Mouse (Mus musculus) ES-E14 (cell line): Measurements from ENCODE around the gene Sirt3. TPM values are rescaled to one million over a fixed set of nuclear protein-coding genes. Genes with fewer than 3 reads are reported as not detected.

Source experiments
- DNase-seq: peaks from one replicate; pipeline ENCODE4 v3.0.0-alpha.2; 2013; ENCODE audit warnings: low read depth, low spot score
- H3K27ac ChIP-seq: 2 replicates; pipeline ENCODE4 v1.5.1; 2012; ENCODE audit warnings: low read depth, mild to moderate bottlenecking, low read length, moderate library complexity, mixed read lengths; ENCODE audit not compliant: poor library complexity, insufficient read depth, severe bottlenecking
- H3K36me3 ChIP-seq: 2 replicates; pipeline ENCODE4 v1.6.1; 2012; ENCODE audit warnings: mild to moderate bottlenecking, low read length, moderate library complexity, mixed read lengths; ENCODE audit not compliant: control insufficient read depth, poor library complexity, insufficient read depth, severe bottlenecking
- H3K4me1 ChIP-seq, 2 experiments: fragments of 150-350 bp in 1 of 2; sonication (generic) in 1 of 2; 2 replicates each; pipeline ENCODE4 v1.6.1; 2012; ENCODE audit warnings: low read length in 2 of 2, mild to moderate bottlenecking in 1 of 2, mixed read lengths in 1 of 2; ENCODE audit not compliant: control insufficient read depth in 2 of 2, insufficient read depth in 2 of 2, poor library complexity in 1 of 2
- H3K4me3 ChIP-seq, 2 experiments: fragments of 150-350 bp in 1 of 2; sonication (generic) in 1 of 2; 2 replicates each; pipeline ENCODE4 v1.5.1; 2012; ENCODE audit warnings: low read length in 2 of 2, low read depth in 1 of 2, mild to moderate bottlenecking in 1 of 2, mixed read lengths in 1 of 2; ENCODE audit not compliant: insufficient read depth in 1 of 2, poor library complexity in 1 of 2, severe bottlenecking in 1 of 2
- H3K9ac ChIP-seq: 2 replicates; pipeline ENCODE4 v1.6.1; 2012; ENCODE audit warnings: low read depth, mild to moderate bottlenecking, low read length, mixed read lengths; ENCODE audit not compliant: poor library complexity, insufficient read depth, severe bottlenecking
- H3K9me3 ChIP-seq: fragments of 150-350 bp; sonication (generic); 2 replicates; pipeline ENCODE4 v1.6.1; 2012; ENCODE audit warnings: low read depth, mild to moderate bottlenecking, low read length; ENCODE audit not compliant: control insufficient read depth, insufficient read depth
- CHD2 ChIP-seq: IDR thresholded peaks from 2 replicates; pipeline ENCODE4 v1.6.1; 2014; ENCODE audit warnings: mild to moderate bottlenecking, low read depth, low read length, inconsistent platforms
- HCFC1 ChIP-seq: IDR thresholded peaks from 2 replicates; pipeline ENCODE4 v1.6.1; 2012; ENCODE audit warnings: low read length, inconsistent platforms, borderline replicate concordance; ENCODE audit not compliant: insufficient read depth
- MAFK ChIP-seq: IDR thresholded peaks from 2 replicates; pipeline ENCODE4 v1.6.1; 2014; ENCODE audit warnings: mild to moderate bottlenecking, low read depth, low read length, inconsistent platforms; ENCODE audit not compliant: insufficient read depth
- ZC3H11A ChIP-seq: IDR thresholded peaks from 2 replicates; pipeline ENCODE4 v1.6.1; 2012; ENCODE audit warnings: low read depth, mild to moderate bottlenecking, inconsistent platforms, low read length, borderline replicate concordance
- ZNF384 ChIP-seq: IDR thresholded peaks from 2 replicates; pipeline ENCODE4 v1.6.1; 2012; ENCODE audit warnings: low read depth, low read length, inconsistent platforms
- in situ Hi-C, 2 experiments: fragments of 600-800 bp; cut with MboI; formaldehyde crosslinking; loops; one replicate each; pipeline ENCODE4 v1.15.1; 2025; ENCODE audit warnings: low sequenced_read_pairs in 2 of 2, inconsistent platforms in 1 of 2; ENCODE audit not compliant: unreplicated experiment in 2 of 2
- total RNA-seq: library from RNA; depleted of rRNA; stranded (reverse); fragments of 300-350 nt; gene quantifications from 2 replicates; pipeline ENCODE4 v1.2.3, GENCODE M21; 2012

Sirt3 gene
- total RNA-seq, 1 experiment = 18.2 TPM

DNA sequence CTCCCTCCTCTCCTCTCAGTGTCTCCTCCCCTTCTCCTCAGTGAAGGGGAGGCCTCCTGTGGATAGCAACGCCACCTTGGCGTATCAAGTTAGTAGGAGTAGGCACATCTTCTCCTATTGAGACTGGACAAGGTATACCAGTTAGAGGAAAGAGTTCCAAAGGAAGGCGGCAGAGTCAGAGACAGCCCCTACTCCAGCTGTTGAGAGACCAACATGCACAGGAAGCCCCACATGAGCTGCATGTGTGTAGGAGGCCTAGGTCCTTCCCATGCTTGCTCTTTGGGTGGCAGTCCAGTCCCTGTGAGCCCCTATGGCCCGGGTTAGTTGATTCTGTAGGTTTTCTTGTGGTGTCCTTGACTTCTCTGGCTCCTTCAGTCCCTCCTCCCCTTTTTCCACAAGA, 48.8 kb downstream of the Sirt3 start:
- in situ Hi-C loops = loop anchor here in 1 of 2 experiments (25.0 kb wide), 1 partner anchor 229 kb away; the partner anchor contains the start of gene B4galnt4
- H3K4me1 ChIP-seq = peaks cover 0 to 4% of the 10 kb centered on the region in 2 experiments; a peak in 1 of 4 replicates
- H3K9me3 ChIP-seq = no peaks in the 10 kb centered on the region
- no peak overlapping the region for H3K27ac ChIP-seq
- H3K9ac ChIP-seq = no peak overlapping the region
- DNase-seq = no peak
- no peak overlapping the region for H3K4me3 ChIP-seq
- H3K36me3 ChIP-seq = peaks cover 4% of the 10 kb centered on the region; the same call in 1 of the 2 replicates
- TF ChIP-seq ZC3H11A = no peak
- no peak for TF ChIP-seq CHD2
- no peak for TF ChIP-seq ZNF384
- no peak for TF ChIP-seq MAFK
- TF ChIP-seq HCFC1 = no peak

DNA sequence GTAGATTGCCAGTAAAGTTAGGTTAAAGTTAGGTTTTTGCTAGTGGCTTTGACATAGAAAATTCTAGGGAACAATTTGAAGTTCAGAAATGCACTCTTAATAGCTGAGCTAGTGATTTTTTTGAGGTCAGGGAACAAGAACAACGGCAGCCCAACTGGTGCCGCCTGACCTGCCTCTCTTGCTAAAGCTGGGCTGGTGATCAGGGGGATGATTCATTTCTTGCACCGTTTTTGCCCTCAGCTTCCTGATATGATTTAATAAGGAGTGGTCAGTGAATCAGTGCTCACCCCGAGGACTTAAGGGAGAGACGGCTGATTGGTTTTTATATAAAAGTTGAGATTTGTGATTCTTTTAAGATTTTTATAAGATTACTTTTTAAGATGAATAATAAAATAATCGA, 50.7 kb downstream of the Sirt3 start:
- DNase-seq = no peak
- no peak overlapping the region for H3K27ac ChIP-seq
- no peaks in the 10 kb centered on the region for H3K9me3 ChIP-seq
- no peak overlapping the region for H3K4me3 ChIP-seq
- no peaks in the 10 kb centered on the region for H3K36me3 ChIP-seq
- in situ Hi-C loops = loop anchor here in 1 of 2 experiments (25.0 kb wide), 1 partner anchor 231 kb away; the partner anchor contains the start of gene B4galnt4
- TF ChIP-seq CHD2 = no peak
- no peak for TF ChIP-seq ZNF384
- no peak for TF ChIP-seq ZC3H11A
- no peak for TF ChIP-seq HCFC1
- TF ChIP-seq MAFK = no peak
- no peak overlapping the region for H3K9ac ChIP-seq
- peaks cover 0 to 7% of the 10 kb centered on the region in 2 experiments; a peak in 1 of 4 replicates for H3K4me1 ChIP-seq

DNA sequence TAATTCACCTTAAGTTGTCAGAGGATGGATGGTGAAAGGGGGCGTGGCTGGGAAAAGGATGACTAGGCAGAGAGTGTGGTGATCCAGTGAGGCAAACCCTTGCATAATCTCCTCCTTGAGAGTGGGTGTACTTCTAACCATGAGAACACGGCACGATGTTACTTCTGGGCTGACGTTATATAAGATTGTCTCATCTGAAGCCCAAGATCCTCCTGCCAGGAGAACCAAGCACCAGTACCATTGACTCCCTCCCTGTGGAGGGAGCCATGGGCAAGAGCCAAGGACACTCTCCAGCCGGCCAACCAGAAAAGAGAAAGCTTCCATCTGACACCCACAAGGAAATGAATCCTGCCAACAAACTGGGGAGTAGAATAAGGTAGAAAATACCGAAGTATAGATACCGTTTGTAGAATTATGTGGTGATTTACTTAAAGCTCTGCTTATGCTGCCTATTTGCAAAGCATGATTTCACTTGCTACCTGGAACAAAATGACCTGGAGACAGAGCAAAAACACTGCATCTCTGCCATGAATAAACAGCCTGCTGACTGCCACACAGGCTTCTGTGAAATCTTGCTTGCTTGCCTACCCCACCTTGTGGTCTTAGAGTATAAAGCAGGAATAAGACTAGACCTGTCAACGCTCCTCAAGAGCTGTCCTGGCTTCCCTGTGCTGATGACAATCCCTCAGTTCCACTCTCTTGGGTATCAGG, 53.8 kb downstream of the Sirt3 start:
- no peak for DNase-seq
- in situ Hi-C loops = loop anchor here in 1 of 2 experiments (25.0 kb wide), 1 partner anchor 234 kb away; the partner anchor contains the start of gene B4galnt4
- Histone ChIP-seq H3K36me3 (no peaks in the 10 kb centered on the region), H3K27ac (no peak overlapping the region), H3K9me3 (no peaks in the 10 kb centered on the region), H3K9ac (no peak overlapping the region), H3K4me3 (no peak overlapping the region), H3K4me1 (peaks cover 0 to 3% of the 10 kb centered on the region in 2 experiments; a peak in 1 of 4 replicates)
- TF ChIP-seq CHD2 = no peak
- no peak for TF ChIP-seq HCFC1
- TF ChIP-seq MAFK = no peak

DNA sequence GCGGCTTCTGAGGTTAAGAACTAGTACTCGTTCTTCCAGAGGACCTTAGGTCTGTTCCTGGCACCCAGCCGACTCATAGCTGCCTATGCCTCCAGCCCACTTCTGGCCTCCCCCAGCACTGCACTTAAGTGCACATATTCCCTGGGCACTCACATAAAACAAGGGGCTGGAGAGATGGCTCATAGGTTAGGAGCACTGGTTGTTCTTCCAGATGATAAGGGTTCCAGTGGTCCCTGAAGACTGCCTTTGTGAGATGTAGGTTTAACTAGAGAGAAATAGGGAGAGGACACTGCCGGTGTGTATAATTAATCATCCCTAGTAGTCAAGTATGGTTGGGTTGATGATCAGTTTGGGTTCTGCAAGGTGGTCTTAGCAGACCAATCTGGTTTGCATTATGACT, 59.4 kb downstream of the Sirt3 start:
- H3K9me3 ChIP-seq = no peaks in the 10 kb centered on the region
- TF ChIP-seq ZC3H11A (no peak), HCFC1 (no peak), CHD2 (no peak), ZNF384 (no peak), MAFK (no peak)
- no peak overlapping the region for H3K9ac ChIP-seq
- H3K36me3 ChIP-seq = peaks cover 4% of the 10 kb centered on the region
- H3K4me1 ChIP-seq = 0 out of 4 replicates have a peak, but pooled peaks cover 0 to 2% of the 10 kb centered on the region in 2 experiments
- no peak overlapping the region for H3K27ac ChIP-seq
- no peak for DNase-seq
- in situ Hi-C loops = no loop called here
- no peak overlapping the region for H3K4me3 ChIP-seq
